Mouse (Mus musculus) small intestine, adult 2 months (tissue): ENCODE results near the gene Stxbp6.

Experiments used
- CTCF ChIP-seq: fragments of 200-500 bp; IDR thresholded peaks from 2 replicates; pipeline ENCODE4 v1.5.1; 2012; ENCODE audit warnings: low read depth, mild to moderate bottlenecking, control low read depth, inconsistent platforms, low read length, moderate library complexity, mixed read lengths; ENCODE audit not compliant: insufficient replicate concordance, insufficient read length; ENCODE audit errors: extremely low read depth
- POLR2A ChIP-seq: fragments of 200-500 bp; IDR thresholded peaks from 2 replicates; pipeline ENCODE4 v1.6.1; 2012; ENCODE audit warnings: low read depth, mild to moderate bottlenecking, control low read depth, inconsistent platforms, low read length, moderate library complexity

DNA sequence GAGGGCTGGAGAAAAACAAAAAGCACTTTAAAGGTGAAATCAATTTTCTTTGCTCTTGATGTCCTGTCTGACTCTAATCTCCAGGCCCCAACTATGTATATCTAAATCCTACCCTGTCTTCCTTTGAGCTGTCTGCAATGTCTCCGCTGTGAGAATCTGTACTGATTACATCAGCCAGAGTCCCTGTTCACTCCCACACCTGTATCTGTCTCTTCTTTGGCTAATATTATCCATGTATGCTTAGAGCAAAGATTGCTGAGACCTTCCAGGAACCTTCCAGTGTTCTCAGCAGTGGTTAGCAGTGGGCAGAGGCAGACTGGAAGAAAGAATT is 8.6 kb upstream of the Stxbp6 start:
- TF ChIP-seq CTCF (no peak), POLR2A (no peak)
